Mouse (Mus musculus) neural tube, embryonic 13.5 days (tissue): Measurements from ENCODE around the gene Mcub. TPM values are rescaled to one million over a fixed set of nuclear protein-coding genes. Genes with fewer than 3 reads are reported as not detected.

ENCODE experiments used
- ATAC-seq: fragments of 200-750 bp; cut with Nextera tagmentation; 2 replicates; pipeline ENCODE4 v1.8.0; 2017; ENCODE audit warnings: low read depth, mild to moderate bottlenecking, moderate TSS enrichment, moderate library complexity
- H3K27ac ChIP-seq: fragments of 300-500 bp; sonication (generic); replicated peaks from 2 replicates; pipeline ENCODE4 v1.5.1; 2015; ENCODE audit warnings: moderate library complexity, mild to moderate bottlenecking, inconsistent platforms
- H3K27me3 ChIP-seq: fragments of 300-500 bp; sonication (generic); 2 replicates; pipeline ENCODE4 v1.6.1; 2015; ENCODE audit warnings: mild to moderate bottlenecking, inconsistent platforms
- H3K36me3 ChIP-seq: fragments of 300-500 bp; sonication (generic); 2 replicates; pipeline ENCODE4 v1.6.1; 2015; ENCODE audit warnings: mild to moderate bottlenecking, inconsistent platforms
- H3K4me1 ChIP-seq: fragments of 300-500 bp; sonication (generic); replicated peaks from 2 replicates; pipeline ENCODE4 v1.6.1; 2015; ENCODE audit warnings: inconsistent platforms
- H3K4me2 ChIP-seq: fragments of 300-500 bp; sonication (generic); 2 replicates; pipeline ENCODE4 v1.6.1; 2015; ENCODE audit warnings: inconsistent platforms, mild to moderate bottlenecking, moderate library complexity
- H3K4me3 ChIP-seq: fragments of 300-500 bp; sonication (generic); 2 replicates; pipeline ENCODE4 v1.5.1; 2015; ENCODE audit warnings: mild to moderate bottlenecking, inconsistent platforms
- H3K9ac ChIP-seq: fragments of 300-500 bp; sonication (generic); 2 replicates; pipeline ENCODE4 v1.6.1; 2015; ENCODE audit warnings: moderate library complexity, mild to moderate bottlenecking, inconsistent platforms
- H3K9me3 ChIP-seq: fragments of 300-500 bp; sonication (generic); 2 replicates; pipeline ENCODE4 v1.6.1; 2016; ENCODE audit warnings: inconsistent platforms
- WGBS: fragments of 180-500 bp; shearing (Covaris S2); methylation state at CpG from one replicate; pipeline ENCODE4 v1.1.7; 2015; 5-methylcytosine and 5-hydroxymethylcytosine counted together
- polyA plus RNA-seq: library from polyadenylated mRNA; unstranded; fragments of >200 nt; fragmentation: Nextera tagmentation; extraction: Ambion mirVana; gene quantifications from 2 replicates; pipeline ENCODE4 v1.2.1, GENCODE M21; 2015

The Mcub gene
- polyA plus RNA-seq, 1 experiment from 2014 or later: 7.4 TPM

GRCm38 (mm10) chr3:129981756-129982155, 11.8 kb upstream of the Mcub start:
- 90% methylated on average over 11 of the region's 11 CpGs for WGBS
- no peaks in the 10 kb centered on the region for H3K9me3 ChIP-seq

GRCm38 (mm10) chr3:129979510-129979909, 9.5 kb upstream of the Mcub start:
- ATAC-seq: no peak
- H3K4me2 ChIP-seq: no peak overlapping the region
- peaks cover 29% of the 10 kb centered on the region for H3K36me3 ChIP-seq
- H3K27me3 ChIP-seq: no peaks in the 10 kb centered on the region
- H3K9ac ChIP-seq: no peak overlapping the region
- no peaks in the 10 kb centered on the region for H3K9me3 ChIP-seq
- no peak overlapping the region for H3K4me3 ChIP-seq
- no peak overlapping the region for H3K27ac ChIP-seq
- H3K4me1 ChIP-seq: no peaks in the 10 kb centered on the region
- 66% methylated on average over 6 of the region's 6 CpGs for WGBS

More at GRCm38 (mm10) chr3:129981756-129982155, 11.8 kb upstream of the Mcub start:
- Histone ChIP-seq H3K27me3 (no peaks in the 10 kb centered on the region), H3K36me3 (peaks cover 50% of the 10 kb centered on the region), H3K9ac (no peak overlapping the region), H3K4me1 (no peaks in the 10 kb centered on the region), H3K4me3 (no peak overlapping the region), H3K4me2 (no peak overlapping the region), H3K27ac (no peak overlapping the region)
- ATAC-seq: no peak

- Histone ChIP-seq H3K27ac (no peak overlapping the region), H3K4me3 (no peak overlapping the region), H3K9ac (no peak overlapping the region), H3K27me3 (no peaks in the 10 kb centered on the region), H3K4me2 (no peak overlapping the region), H3K9me3 (no peaks in the 10 kb centered on the region), H3K36me3 (peaks cover 21% of the 10 kb centered on the region), H3K4me1 (no peaks in the 10 kb centered on the region)
- no peak for ATAC-seq
- WGBS: 64% methylated on average over 9 of the region's 9 CpGs
These were observed 8.7 kb upstream of the Mcub start for GRCm38 (mm10) chr3:129978716-129979115.

- WGBS: 82% methylated on average over 5 of the region's 5 CpGs
- H3K9ac ChIP-seq: no peak overlapping the region
- H3K36me3 ChIP-seq: peaks cover under 1% of the 10 kb centered on the region; the same call in 1 of the 2 replicates
- no peak for ATAC-seq
- no peak overlapping the region for H3K4me3 ChIP-seq
- H3K4me1 ChIP-seq: peaks cover under 1% of the 10 kb centered on the region; the same call in 1 of the 2 replicates
- H3K4me2 ChIP-seq: no peak overlapping the region
- no peaks in the 10 kb centered on the region for H3K9me3 ChIP-seq
- no peaks in the 10 kb centered on the region for H3K27me3 ChIP-seq
- H3K27ac ChIP-seq: no peak overlapping the region
These were observed 6.3 kb upstream of the Mcub start for GRCm38 (mm10) chr3:129976317-129976716.

- Histone ChIP-seq H3K4me3 (peak overlapping the region; percentile 55), H3K27me3 (peaks cover 31% of the 10 kb centered on the region), H3K4me1 (peaks cover 24% of the 10 kb centered on the region), H3K9me3 (no peaks in the 10 kb centered on the region), H3K9ac (no peak overlapping the region), H3K27ac (0 out of 2 replicates have a peak overlapping the region, but pooled peaks have one; percentile 25), H3K4me2 (peak overlapping the region; percentile 99), H3K36me3 (no peaks in the 10 kb centered on the region)
- peak; percentile 88 for ATAC-seq
- WGBS: 13% methylated on average over 19 of the region's 19 CpGs
These were observed 816 bp upstream of the Mcub start for GRCm38 (mm10) chr3:129970529-129971515.

GRCm38 (mm10) chr3:129969031-129969430, 975 bp downstream of the Mcub start:
- Histone ChIP-seq H3K27ac (no peak overlapping the region), H3K36me3 (no peaks in the 10 kb centered on the region), H3K9me3 (no peaks in the 10 kb centered on the region), H3K27me3 (peaks cover 31% of the 10 kb centered on the region), H3K4me3 (peak overlapping the region; percentile 55), H3K9ac (peak overlapping the region; percentile 68), H3K4me2 (peak overlapping the region; percentile 99), H3K4me1 (peaks cover 24% of the 10 kb centered on the region)
- ATAC-seq: no peak; the same call in 1 of the 2 replicates
- 35% methylated on average over 10 of the region's 10 CpGs for WGBS

- Histone ChIP-seq H3K9me3 (no peaks in the 10 kb centered on the region), H3K27me3 (peaks cover 31% of the 10 kb centered on the region), H3K4me2 (no peak overlapping the region), H3K4me3 (no peak overlapping the region), H3K9ac (no peak overlapping the region), H3K27ac (no peak overlapping the region), H3K4me1 (peaks cover 27% of the 10 kb centered on the region), H3K36me3 (no peaks in the 10 kb centered on the region)
- WGBS: 72% methylated on average over 9 of the region's 9 CpGs
- no peak for ATAC-seq
These were observed 2.1 kb downstream of the Mcub start for GRCm38 (mm10) chr3:129967874-129968273.

GRCm38 (mm10) chr3:129964681-129965080, 5.3 kb downstream of the Mcub start:
- Histone ChIP-seq H3K4me3 (no peak overlapping the region), H3K4me2 (no peak overlapping the region), H3K27ac (no peak overlapping the region), H3K4me1 (peaks cover 13% of the 10 kb centered on the region), H3K9me3 (no peaks in the 10 kb centered on the region), H3K9ac (no peak overlapping the region), H3K36me3 (no peaks in the 10 kb centered on the region), H3K27me3 (peaks cover 21% of the 10 kb centered on the region)
- ATAC-seq: no peak
- WGBS: 91% methylated on average over 8 of the region's 8 CpGs

GRCm38 (mm10) chr3:129962533-129962932, 7.5 kb downstream of the Mcub start:
- Histone ChIP-seq H3K9ac (no peak overlapping the region), H3K4me2 (no peak overlapping the region), H3K27ac (no peak overlapping the region), H3K4me3 (no peak overlapping the region), H3K27me3 (0 out of 2 replicates have a peak, but pooled peaks cover 2% of the 10 kb centered on the region), H3K9me3 (no peaks in the 10 kb centered on the region), H3K4me1 (peaks cover 6% of the 10 kb centered on the region; the same call in 1 of the 2 replicates), H3K36me3 (no peaks in the 10 kb centered on the region)
- WGBS: 40% methylated on average over 8 of the region's 8 CpGs
- ATAC-seq: 0 out of 2 replicates have a peak, but pooled peaks have one; percentile 23

- no peak for ATAC-seq
- no peak overlapping the region for H3K4me2 ChIP-seq
These were observed 16.7 kb downstream of the Mcub start for GRCm38 (mm10) chr3:129953296-129953695.

GRCm38 (mm10) chr3:129949158-129949773, 20.7 kb downstream of the Mcub start:
- no peaks in the 10 kb centered on the region for H3K9me3 ChIP-seq
- 83% methylated on average over 5 of the region's 5 CpGs for WGBS
- no peak for ATAC-seq

More at GRCm38 (mm10) chr3:129953296-129953695, 16.7 kb downstream of the Mcub start:
- H3K27ac ChIP-seq: no peak overlapping the region
- no peaks in the 10 kb centered on the region for H3K9me3 ChIP-seq
- WGBS: 80% methylated on average over 4 of the region's 4 CpGs
- no peak overlapping the region for H3K4me3 ChIP-seq
- H3K36me3 ChIP-seq: no peaks in the 10 kb centered on the region
- H3K9ac ChIP-seq: no peak overlapping the region
- H3K4me1 ChIP-seq: no peaks in the 10 kb centered on the region
- no peaks in the 10 kb centered on the region for H3K27me3 ChIP-seq

GRCm38 (mm10) chr3:129948359-129948758, 21.6 kb downstream of the Mcub start:
- WGBS: 99% methylated on average over 5 of the region's 5 CpGs
- H3K9ac ChIP-seq: no peak overlapping the region
- ATAC-seq: no peak
- H3K27me3 ChIP-seq: no peaks in the 10 kb centered on the region
- no peak overlapping the region for H3K4me2 ChIP-seq
- no peaks in the 10 kb centered on the region for H3K4me1 ChIP-seq
- H3K9me3 ChIP-seq: no peaks in the 10 kb centered on the region
- no peak overlapping the region for H3K4me3 ChIP-seq
- no peaks in the 10 kb centered on the region for H3K36me3 ChIP-seq
- no peak overlapping the region for H3K27ac ChIP-seq

More at GRCm38 (mm10) chr3:129949158-129949773, 20.7 kb downstream of the Mcub start:
- H3K9ac ChIP-seq: no peak overlapping the region
- H3K27ac ChIP-seq: no peak overlapping the region
- no peaks in the 10 kb centered on the region for H3K36me3 ChIP-seq
- no peak overlapping the region for H3K4me2 ChIP-seq
- H3K27me3 ChIP-seq: no peaks in the 10 kb centered on the region
- H3K4me3 ChIP-seq: no peak overlapping the region
- H3K4me1 ChIP-seq: no peaks in the 10 kb centered on the region
